Mouse (Mus musculus) C2C12 (cell line): ENCODE measurements around the gene Rrh.

Source experiments
- CTCF ChIP-seq: IDR thresholded peaks from one replicate; pipeline ENCODE4 v1.5.1; 2011; ENCODE audit not compliant: control insufficient read depth, insufficient read depth, insufficient read length
- MYOD1 ChIP-seq: IDR thresholded peaks from one replicate; pipeline ENCODE4 v1.6.1; 2011; ENCODE audit warnings: low read depth; ENCODE audit not compliant: control insufficient read depth, insufficient read length
- MYOG ChIP-seq: IDR thresholded peaks from one replicate; pipeline ENCODE4 v1.6.1; 2011; ENCODE audit not compliant: control insufficient read depth, insufficient read length; ENCODE audit errors: extremely low read depth

DNA sequence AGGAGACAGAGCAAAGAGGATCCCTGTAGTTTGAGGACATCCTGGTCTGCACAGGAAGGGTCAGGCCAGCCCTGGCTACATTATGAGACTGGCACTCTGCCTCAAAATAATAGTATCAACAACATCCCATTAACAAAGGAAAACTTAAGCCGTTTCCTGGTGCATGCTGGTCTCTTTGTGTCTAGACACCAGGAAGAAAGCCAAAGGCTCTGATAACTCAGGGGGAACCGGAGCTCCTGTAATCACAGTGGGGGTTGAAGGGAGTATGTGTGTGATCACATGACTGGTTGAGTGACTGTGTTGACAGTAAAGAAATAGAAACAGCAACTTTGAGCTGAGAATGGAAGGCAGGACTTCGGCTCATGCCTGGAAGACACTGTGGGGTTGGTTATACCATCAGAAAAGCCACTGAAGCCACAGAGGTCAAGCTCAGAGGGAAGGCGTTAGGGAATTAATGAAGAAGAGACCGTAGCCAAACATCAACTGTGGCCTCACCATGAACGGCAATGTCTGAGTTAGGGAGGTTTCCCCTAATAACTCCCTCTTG is 13.1 kb upstream of the Rrh start, which contains the start of gene Cfi:
- TF ChIP-seq MYOD1 (no peak), CTCF (no peak), MYOG (no peak)
